Mouse (Mus musculus) 416B (cell line): ENCODE results near the gene Exoc3l4.

Experiments used
- DNase-seq: peaks from one replicate; pipeline ENCODE4 v3.0.0; 2011; ENCODE audit warnings: low read depth

Exoc3l4 gene

DNA sequence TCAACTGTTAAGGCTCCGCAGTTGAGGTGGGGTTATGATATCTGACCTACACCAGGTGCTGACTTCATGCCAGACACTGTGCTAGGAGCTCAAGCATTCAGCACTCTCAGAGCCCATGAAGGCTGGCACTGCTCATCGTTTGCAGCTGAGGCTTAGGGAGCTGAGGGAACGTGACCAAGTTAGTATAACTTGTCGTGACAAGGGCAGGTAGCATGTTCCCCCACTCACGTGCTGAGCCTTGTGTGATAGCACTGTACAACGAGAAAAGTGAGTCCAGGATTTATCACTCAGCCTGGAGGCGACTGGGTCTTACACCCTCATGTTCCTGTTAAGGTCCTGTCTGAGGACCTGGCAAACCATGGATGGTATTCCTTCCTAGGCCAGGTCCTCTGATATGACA, 34.7 kb downstream of the Exoc3l4 start:
- DNase-seq = no peak

DNA sequence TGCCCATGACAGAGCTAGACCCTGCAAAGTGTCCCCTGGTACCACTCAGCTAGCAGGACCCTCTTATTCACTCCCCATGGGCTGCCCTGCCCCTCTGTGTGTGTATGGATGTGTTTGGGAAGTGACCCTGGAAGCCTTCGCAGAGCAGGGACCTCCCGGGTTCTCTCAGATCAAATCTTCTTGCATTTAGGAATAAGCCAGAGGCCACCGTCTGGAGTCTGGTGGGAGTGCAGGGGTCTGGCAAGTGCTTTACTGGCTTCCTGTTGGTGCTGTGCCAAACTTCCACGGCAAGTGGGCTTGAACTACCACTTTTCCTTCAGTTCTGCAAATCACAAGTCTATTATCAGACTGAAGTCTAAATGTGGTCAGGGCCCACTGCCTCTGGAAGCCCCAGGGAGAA, 37.2 kb downstream of the Exoc3l4 start:
- no peak for DNase-seq

DNA sequence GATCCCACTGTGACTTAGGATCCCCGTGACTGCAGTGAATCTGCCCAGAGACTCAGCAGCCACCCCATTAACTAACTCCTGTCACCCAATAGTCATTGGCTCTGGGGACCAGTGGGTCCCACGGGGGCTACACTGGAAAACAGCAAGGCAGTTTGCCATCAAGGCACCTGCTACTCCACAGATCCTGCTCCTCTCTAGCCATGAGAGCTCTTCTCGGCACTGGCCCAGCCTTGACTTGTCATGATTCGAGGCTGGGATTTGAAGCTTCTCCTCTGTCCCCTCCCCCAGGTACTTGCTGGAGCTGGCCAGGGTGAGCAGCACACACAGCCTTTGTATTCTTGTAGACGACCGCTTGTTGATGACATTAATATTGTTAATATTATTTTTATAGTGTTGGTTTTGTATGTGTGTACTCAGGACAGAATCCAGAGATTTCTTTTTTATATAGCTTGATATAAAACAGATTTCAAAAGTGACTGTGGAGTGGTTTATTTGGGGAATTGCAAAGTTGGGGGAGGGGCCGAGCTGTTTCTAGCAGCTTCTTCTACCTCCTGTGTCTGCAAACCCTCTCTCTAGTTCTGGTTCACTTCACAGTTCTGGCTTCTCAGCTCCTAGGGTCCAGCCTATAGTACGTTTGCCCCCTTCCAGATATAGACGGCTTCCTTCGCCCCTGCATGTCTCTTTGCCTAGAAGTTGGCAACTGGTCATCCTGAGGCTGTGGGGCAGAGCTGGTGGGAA, 37.9 kb downstream of the Exoc3l4 start:
- DNase-seq = no peak

DNA sequence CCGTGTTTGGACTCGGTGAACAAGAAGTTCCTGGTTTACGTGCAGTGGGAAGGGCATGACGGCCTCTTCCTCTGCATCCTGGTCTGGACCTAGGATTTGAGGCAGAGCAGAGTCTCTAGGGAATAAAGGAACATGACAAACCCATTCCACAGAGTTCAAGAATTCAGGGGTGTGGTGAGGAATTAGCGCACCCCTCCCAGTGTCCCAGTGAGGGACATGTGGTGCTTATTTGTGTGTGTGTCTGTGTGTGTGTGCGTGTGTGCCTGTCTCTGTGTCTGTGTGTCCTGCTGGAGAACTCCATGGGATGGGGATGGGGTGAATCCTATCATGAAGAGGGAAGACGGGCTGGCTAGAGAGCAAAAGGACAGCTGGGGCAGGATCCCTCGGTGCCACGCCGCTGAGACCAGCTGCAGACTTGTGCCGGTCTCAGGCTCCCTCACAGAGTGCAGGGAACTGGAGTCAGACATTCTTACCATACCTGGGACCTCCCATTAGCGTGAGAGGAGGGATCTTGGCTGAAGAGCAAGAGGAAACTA, 38.6 kb downstream of the Exoc3l4 start:
- DNase-seq = no peak

DNA sequence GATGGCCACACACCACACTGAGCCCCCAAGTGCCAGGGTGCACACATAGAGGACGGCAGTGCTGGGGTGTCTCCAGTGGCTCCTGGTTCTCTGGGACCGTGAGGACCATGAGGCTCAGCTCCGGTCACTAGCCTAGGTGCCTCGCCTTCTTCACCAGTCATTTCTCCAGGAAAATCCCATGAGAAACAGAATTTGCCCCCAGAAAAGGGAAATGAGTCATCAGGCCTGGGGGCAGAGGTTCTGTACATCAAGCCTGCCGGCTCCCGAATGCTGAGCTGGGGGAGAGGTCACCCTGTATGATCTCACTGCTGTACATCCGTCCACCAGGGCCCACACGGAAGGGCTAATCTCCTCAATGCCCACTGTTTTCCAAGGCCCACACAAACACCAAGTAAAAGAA, 39.0 kb downstream of the Exoc3l4 start:
- no peak for DNase-seq

DNA sequence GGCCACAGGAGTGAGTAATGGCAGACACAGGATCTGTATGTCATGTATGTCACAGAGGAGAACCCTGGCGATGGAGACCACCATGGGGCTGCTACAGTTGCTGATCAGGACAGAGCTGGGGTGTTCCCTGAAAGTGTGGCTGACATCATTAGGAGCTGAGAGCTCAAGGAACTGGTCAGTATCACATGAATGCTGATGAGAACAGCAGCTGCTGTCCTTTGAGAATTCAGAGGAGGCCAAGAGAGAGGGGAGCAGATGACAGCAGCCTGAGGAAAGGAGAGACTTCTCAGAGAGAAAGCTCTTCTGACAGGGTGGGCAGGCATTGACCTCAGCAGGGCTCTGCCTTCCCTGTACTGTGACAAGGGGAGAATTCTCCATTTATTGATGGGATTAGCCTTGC, 40.9 kb downstream of the Exoc3l4 start:
- no peak for DNase-seq

DNA sequence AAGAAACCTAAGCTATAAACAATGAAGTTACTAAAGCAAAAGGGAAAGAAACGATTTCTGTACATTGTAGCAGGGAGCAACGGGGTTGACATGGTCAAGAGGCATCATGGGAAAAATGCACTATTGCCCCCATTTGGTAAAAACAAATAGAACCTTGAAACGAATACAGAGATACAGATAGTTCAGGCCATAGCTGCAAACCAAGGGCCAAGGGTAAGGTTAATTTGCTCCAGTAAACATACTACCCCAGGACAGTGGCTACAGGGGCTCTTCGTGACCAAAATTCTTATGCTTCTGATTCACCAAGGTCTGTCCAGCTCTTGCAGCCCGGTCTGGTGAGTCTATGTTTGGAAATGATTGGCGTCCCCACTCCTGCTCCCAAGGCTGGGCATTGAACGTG, 46.8 kb downstream of the Exoc3l4 start:
- no peak for DNase-seq

DNA sequence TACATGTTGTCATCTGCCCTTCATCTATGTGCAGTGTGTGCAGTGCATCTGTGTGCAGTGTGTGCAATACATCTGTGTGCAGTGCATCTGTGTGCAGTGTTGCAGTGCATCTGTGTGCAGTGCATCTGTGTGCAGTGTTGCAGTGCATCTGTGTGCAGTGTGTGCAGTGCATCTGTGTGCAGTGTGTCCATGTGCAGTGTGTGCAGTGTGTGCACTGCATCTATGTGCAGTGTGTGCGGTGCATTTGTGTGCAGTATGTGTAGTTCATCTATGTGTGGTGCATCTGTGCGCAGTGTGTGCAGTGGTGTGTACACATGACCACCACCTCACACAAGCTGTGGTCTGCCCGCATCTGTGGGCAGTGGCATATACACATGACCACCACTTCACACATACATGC, 49.6 kb downstream of the Exoc3l4 start:
- no peak for DNase-seq

DNA sequence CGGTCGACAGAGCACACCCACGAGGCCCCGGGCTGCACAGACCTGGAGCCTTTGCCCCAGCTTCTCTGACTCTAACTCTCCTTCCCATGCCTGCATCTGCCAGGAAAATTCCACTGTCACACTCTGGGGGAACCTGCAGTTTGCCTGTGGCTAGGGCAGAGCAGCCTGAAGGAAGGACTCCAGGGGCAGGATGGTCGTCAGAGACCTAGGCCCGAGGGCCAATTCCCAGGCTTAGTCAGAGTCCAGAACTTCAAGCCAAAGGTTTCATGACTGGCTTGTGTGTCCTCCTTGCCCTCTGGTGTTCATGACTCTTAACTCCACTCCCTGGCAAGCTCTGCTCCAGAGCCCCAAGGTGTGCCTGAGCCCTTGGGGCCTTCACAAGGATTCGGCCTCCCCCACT, 51.4 kb downstream of the Exoc3l4 start:
- DNase-seq = no peak

DNA sequence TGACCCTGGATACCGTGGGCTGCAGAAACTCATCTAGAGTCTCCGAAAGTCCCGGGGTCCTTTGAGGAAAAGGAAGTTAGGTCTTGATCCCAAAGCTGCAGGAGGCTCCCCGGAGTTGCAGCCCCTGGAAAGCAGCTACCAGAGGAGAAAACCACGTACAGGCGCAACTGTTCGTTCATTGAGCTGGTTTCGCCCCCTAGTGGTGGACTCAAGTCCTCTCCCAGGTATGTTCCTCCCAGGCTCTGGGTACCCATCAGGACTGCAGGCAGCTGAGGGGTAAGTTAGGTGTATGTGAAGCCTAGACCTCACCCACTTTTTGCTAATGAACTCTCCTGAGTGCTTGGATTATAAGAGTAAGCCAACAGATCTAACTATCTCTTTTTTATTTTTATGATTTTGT, 52.7 kb downstream of the Exoc3l4 start:
- DNase-seq = peak; percentile 78

DNA sequence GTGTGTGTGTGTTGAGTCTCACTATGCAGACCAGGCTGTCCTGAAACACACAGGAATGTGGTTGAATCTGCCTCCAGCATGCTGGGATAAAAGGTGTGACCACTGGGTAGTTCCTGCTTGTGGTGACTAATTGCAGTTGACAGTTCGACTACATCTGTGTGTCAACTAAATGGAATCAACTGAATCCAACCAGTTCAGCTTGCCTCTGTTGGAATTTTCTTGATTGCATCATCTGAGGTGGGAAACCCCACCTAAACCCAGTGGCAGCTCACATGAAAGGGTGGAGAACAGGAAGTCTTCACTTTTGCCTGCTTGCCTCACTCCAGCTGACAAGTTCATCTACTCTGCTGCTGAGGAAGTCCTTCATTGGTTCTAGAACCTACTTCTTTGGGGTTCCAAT, 54.3 kb downstream of the Exoc3l4 start:
- peak; percentile 65 for DNase-seq

DNA sequence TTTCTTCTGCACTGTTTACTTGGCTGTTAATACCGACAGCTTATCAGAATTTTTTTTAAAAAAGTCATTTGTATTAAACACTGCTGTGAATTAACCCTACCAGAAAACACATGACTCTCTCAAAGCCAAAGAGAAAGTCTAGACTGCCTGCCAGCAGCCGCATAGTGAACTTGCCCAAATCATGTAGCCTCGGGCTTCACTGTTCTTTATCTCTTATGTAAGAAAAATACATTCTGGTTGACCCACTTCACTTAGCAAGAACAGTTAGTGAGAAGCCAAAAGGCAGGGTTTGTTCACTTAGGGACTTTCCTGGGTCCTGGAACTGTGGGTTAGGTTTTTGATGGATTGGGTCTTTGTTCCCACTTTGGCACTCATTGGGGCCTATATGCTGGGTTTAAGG, 54.9 kb downstream of the Exoc3l4 start:
- no peak for DNase-seq

DNA sequence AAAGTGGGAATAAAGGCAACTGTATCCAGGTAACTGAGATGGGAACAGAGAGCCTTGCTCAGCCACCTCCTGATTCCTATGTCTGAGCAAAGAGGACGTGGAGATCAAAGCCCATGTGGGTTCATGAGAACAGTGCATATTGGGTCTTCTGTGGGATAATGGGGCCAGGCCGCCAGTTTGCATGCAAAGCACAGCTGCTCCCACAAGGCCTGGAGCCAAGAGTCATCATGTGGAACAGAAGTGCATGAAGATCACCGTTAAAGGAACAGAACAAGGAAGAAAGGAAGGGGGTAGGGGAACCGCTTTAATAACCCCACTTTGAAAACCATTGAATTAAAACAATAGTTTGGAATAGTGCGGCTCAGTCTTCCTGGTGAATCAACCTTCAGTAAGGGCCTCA, 56.1 kb downstream of the Exoc3l4 start:
- DNase-seq = no peak

DNA sequence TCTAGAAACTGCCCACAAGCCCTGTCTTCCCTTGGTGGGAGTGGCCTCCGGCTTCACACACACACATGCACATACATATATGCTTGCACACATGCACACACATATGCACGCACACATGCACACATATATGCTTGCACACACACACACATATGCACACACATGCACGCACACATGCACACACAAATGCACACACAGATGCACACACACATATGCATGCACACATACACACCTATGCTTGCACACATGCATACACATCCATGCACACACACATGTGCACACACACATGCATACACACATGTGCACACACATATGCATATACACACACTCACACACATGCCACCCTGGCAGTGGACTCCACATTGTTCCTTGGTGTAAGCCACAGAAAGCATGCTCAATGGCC, 57.6 kb downstream of the Exoc3l4 start:
- DNase-seq = no peak

DNA sequence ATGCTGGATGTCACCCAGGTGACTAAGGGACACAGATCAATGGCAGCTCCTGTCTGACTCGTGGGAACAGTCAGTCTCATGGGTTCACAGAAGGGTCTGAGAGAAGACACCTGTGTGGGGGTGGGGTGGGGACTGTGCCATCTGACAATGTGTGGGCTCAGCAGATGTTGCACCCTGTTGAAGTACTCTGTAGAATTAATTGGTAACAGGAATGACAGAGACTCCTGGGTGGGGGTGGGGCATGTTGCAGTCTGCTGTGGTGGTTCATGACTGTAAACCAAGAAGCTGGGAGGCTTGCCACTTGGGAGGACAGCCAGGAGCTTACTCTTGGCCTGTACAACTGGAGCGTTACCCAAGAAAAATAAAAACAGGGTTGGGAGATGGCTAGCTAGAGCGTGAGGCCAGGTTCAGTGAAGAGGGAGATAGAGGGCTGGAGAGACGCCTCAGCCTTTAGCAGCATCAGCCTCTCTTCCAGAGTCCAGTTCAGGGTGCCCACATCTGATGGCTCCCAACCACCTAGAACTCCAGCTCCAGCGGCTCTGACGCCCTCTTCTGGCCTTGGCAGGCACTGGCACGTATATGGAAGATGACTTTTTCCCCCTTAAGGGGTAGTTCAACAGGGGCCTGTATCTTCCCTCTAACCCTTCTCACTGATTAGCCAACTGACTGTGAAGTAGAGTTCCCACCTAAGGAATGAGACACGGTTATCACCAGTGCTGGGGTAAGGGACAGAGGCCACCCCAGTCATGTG, 58.3 kb downstream of the Exoc3l4 start:
- DNase-seq = no peak

DNA sequence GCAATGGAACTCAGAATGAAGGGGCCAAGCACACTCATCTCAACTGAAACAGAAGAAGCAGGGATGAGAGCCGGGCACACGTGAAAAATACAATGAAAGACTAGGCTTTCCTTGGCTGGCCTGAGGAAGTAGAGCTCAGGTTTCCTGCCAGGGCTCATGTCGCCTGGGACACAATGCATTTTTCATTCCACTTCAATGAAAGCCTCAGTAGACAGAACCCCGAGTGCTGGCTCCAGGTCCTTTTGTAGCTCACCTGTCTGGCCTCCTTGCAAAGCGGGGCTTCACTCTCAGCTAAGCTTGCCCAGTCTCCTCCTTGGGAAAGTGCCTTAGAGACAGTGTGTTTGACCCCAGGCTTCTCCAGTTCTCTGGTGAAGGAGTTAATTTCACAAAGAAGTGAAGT, 62.1 kb downstream of the Exoc3l4 start:
- DNase-seq = no peak

DNA sequence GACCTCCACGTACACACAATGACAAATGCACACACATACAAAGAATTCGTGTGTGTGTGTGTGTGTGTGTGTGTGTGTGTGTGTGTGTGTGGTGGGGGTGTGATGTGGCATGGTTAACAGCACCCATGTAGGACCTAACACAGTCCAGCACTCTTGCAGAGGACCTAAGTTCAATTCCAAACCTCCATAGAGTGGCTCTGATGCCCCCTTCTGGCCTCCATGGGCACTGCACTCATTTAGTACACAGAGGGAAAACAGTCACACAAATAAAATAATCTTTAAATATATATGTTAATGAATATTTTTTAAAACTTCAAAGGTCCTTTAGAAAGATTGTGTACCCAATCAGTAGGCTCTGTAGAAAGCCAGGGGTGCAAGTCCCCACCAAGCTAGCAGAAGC, 63.1 kb downstream of the Exoc3l4 start:
- DNase-seq = peak; percentile 56
